Mouse (Mus musculus) kidney, adult 2 months (tissue): ENCODE data around the gene Ppme1. TPM values are rescaled to one million over a fixed set of nuclear protein-coding genes. Genes with fewer than 3 reads are reported as not detected.
A peak's percentile ranks its signal among the peaks of the same experiment; 100 is the strongest.

ENCODE experiments used
- DNase-seq: peaks from one replicate; pipeline ENCODE4 v3.0.0; 2021
- H3K27ac ChIP-seq: fragments of 200-500 bp; 2 replicates; pipeline ENCODE4 v1.5.1; 2012; ENCODE audit warnings: low read depth, low read length, control low read depth, inconsistent platforms; ENCODE audit not compliant: insufficient read depth
- H3K27me3 ChIP-seq: fragments of 200-500 bp; replicated peaks from 2 replicates; pipeline ENCODE4 v1.6.1; 2012; ENCODE audit warnings: mild to moderate bottlenecking, moderate library complexity, low read length, inconsistent platforms; ENCODE audit not compliant: control insufficient read depth, insufficient read depth
- H3K36me3 ChIP-seq: fragments of 200-500 bp; 2 replicates; pipeline ENCODE4 v1.6.1; 2012; ENCODE audit warnings: mild to moderate bottlenecking, moderate library complexity, low read length, inconsistent platforms; ENCODE audit not compliant: control insufficient read depth, insufficient read depth
- H3K4me1 ChIP-seq: fragments of 200-500 bp; 2 replicates; pipeline ENCODE4 v1.6.1; 2011; ENCODE audit warnings: low read length; ENCODE audit not compliant: control insufficient read depth, insufficient read depth
- H3K4me3 ChIP-seq: fragments of 200-500 bp; 2 replicates; pipeline ENCODE4 v1.5.1; 2011; ENCODE audit warnings: mild to moderate bottlenecking, low read depth, low read length, control low read depth; ENCODE audit not compliant: insufficient read depth
- CTCF ChIP-seq: fragments of 200-500 bp; conservative IDR thresholded peaks from 2 replicates; pipeline ENCODE4 v1.5.1; 2011; ENCODE audit warnings: low read depth, mild to moderate bottlenecking, control low read depth, low read length, moderate library complexity, mixed read lengths; ENCODE audit not compliant: insufficient read depth, insufficient read length
- POLR2A ChIP-seq: fragments of 200-500 bp; IDR thresholded peaks from one replicate; pipeline ENCODE4 v1.6.1; 2011; ENCODE audit warnings: low read depth, low read length, control low read depth
- WGBS: fragments of 180-500 bp; shearing (Covaris S2); methylation state at CpG from one replicate; pipeline ENCODE4 v1.1.7; 2018; 5-methylcytosine and 5-hydroxymethylcytosine counted together
- polyA plus RNA-seq: library from polyadenylated mRNA; depleted of rRNA; stranded (reverse); fragments of >200 nt; gene quantifications from 2 replicates; pipeline ENCODE4 v1.2.3, GENCODE M21; 2012

Ppme1 gene
- polyA plus RNA-seq, 1 experiment, result 94.0 TPM

DNA sequence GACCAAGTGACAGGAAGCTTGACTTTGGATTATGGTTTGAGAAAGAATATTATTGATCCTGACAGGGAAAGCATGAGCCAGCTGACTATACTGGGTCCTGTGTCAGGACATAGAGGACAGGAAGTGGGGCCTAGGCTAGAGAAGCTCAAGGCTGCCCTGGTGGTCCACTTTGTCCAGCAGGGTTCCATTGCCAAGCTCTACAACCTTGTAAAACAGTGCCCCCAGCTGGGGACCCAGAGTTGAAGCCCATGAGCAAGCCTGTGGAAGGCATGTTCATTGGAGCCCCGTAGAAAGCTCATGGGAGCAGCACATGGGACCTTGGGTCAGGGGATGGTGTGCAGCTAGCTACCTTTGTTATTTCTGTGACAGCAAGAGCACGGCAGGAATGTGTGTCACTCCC lies 20.2 kb upstream of the Ppme1 start:
- WGBS, result 68% methylated on average over 2 of the region's 2 CpGs
- no peak for DNase-seq
- Histone ChIP-seq H3K4me1 (no peaks in the 10 kb centered on the region), H3K27me3 (no peaks in the 10 kb centered on the region), H3K36me3 (no peaks in the 10 kb centered on the region; the same call in none of the 2 replicates), H3K4me3 (no peak overlapping the region), H3K27ac (no peak overlapping the region)
- TF ChIP-seq CTCF (no peak), POLR2A (no peak)

DNA sequence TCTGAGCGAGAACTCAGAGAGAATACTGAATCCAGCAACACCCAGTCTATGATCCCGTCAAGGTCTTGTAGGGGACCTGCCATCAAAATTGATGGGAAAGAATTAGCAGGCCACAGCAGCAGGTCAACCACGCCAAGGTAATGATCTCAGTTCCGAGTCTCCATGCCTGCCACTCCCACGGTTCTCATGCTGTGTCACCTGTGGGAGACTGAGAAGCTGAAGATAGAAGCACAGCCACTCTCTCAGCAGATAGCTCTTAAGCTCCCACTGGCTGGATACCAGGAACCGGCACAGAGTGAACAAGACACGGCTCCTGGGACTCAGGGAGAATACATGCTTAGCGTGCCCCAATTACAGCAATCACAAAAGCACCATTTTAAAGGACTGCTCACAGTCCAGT lies 18.1 kb upstream of the Ppme1 start:
- no peak for DNase-seq
- Histone ChIP-seq H3K36me3 (no peaks in the 10 kb centered on the region; the same call in none of the 2 replicates), H3K4me1 (no peaks in the 10 kb centered on the region), H3K4me3 (no peak overlapping the region), H3K27ac (no peak overlapping the region), H3K27me3 (no peaks in the 10 kb centered on the region)
- TF ChIP-seq CTCF (no peak), POLR2A (no peak)
- WGBS, result 71% methylated on average over 8 of the region's 8 CpGs

DNA sequence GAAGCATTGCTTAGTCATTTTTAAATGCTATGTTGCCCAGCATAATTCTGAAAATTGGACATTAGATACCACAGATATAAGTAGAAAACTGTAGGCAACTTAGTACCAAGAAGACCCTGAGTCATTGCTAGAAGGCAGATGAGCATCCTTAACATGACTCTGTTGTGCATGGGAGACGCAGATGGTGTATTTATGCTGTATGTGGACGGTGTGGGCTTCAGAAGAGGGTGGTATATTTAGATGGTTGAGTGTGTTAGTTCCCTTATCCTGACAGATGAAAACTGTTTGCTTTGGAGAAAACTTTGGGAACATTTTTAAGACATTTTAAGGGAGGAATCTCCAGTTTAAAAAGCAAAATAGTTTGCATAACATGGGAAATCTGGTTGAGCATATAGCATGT lies 16.1 kb upstream of the Ppme1 start:
- TF ChIP-seq CTCF (no peak), POLR2A (no peak)
- H3K27ac ChIP-seq, result no peak overlapping the region

DNA sequence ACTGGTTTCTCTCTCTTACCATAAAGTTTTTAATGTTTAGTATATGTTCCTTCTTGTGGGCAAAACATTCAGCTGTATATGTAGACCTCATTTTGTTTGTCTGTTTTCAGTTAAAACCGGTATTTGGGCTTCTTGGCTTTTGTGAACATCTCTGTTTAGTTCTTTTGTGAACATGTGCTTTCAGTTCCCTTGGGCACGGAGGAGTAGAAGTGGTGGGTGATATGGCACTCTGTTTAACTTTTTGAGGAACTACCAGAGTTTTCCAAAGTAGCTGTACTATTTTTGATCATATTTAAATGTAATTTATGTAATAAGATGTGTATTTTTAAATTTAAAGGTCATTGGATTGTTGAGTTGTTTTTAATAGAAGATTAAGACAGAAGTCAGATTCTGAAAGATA lies 11.1 kb upstream of the Ppme1 start:
- no peak for DNase-seq
- TF ChIP-seq POLR2A (no peak), CTCF (no peak)
- H3K4me3 ChIP-seq, result no peak overlapping the region
- H3K27ac ChIP-seq, result no peak overlapping the region
- H3K36me3 ChIP-seq, result no peaks in the 10 kb centered on the region
- no peaks in the 10 kb centered on the region for H3K4me1 ChIP-seq
- H3K27me3 ChIP-seq, result no peaks in the 10 kb centered on the region
- 92% methylated on average over 2 of the region's 2 CpGs for WGBS

More for the DNA sequence above, 16.1 kb upstream of the Ppme1 start:
- no peaks in the 10 kb centered on the region for H3K4me1 ChIP-seq
- no peak overlapping the region for H3K4me3 ChIP-seq
- 98% methylated on average over 2 of the region's 2 CpGs for whole genome bisulfite sequencing
- H3K36me3 ChIP-seq, result no peaks in the 10 kb centered on the region; the same call in none of the 2 replicates
- H3K27me3 ChIP-seq, result no peaks in the 10 kb centered on the region
- DNase-seq, result no peak

DNA sequence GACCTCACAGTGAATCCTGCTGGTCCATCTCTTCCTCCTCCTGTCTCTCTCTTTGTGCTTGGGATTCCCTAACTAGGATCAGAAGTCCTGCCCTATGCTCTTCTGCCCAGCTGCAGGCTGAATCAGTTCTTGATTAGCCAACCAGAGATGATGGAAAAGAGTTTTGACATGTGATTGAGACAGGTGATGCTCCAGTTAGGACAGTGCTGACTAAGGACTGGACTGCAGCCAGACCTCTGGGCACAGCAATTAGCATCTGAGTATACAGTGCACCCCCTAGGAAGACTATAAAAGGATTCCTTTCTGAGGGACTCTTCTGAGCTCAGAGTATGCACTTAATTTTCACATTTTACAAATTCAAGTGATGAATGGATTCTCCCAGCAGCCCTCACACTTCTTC lies 9.1 kb upstream of the Ppme1 start:
- no peaks in the 10 kb centered on the region for H3K4me1 ChIP-seq
- TF ChIP-seq POLR2A (no peak), CTCF (no peak)
- peak; percentile 25 for DNase-seq
- H3K4me3 ChIP-seq, result no peak overlapping the region
- no peaks in the 10 kb centered on the region for H3K27me3 ChIP-seq
- no peak overlapping the region for H3K27ac ChIP-seq
- peaks cover 2% of the 10 kb centered on the region; the same call in 1 of the 2 replicates for H3K36me3 ChIP-seq

DNA sequence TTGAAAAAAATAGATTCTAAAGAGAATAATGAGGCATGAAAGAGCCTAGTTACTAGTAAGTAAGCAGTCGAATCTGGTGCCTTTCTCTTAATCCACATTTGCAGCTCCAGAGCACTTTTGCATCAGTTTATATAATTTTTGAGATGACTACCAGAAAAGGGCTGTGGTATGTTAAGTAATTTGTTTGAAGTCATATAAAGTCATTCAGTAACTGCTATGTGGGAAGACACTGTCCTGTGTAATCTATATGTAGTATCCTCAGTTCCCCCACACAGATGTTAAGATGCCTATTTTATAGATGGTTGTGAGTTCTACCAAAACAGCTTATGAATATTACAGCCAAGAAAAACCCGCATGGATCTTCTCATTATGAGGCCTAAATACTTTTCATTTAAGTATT lies 6.2 kb upstream of the Ppme1 start:
- 77% methylated on average over 2 of the region's 2 CpGs for WGBS
- H3K36me3 ChIP-seq, result peaks cover 3% of the 10 kb centered on the region; the same call in 1 of the 2 replicates
- H3K4me1 ChIP-seq, result no peaks in the 10 kb centered on the region
- no peak overlapping the region for H3K27ac ChIP-seq
- H3K4me3 ChIP-seq, result no peak overlapping the region
- no peak for DNase-seq
- no peaks in the 10 kb centered on the region for H3K27me3 ChIP-seq
- TF ChIP-seq CTCF, result no peak
- TF ChIP-seq POLR2A, result no peak

DNA sequence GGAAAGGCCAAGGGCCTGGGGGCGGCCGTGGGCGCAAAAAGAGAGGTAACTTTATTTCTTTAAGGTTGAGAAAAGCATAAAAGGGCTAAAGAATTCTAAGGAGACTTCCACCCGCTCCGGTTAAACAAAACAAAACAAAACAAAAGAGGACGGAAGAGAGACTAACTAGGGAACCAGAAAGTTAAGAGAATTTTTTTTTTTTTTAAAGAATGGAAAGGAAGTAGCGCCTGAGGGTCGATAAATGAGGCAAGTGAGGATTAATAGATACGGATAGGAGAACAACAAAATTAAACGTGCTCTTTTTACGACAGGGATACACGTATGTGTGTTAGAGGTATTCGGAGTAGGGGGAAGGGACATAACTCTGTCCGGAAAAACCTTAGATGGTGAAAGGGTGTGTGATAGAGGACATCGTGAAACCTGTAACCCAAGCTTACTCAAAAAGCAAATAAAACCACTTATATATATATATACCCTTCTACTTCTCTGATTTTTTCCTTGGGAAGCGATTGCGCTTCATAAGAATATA lies 409 bp upstream of the Ppme1 start:
- Histone ChIP-seq H3K27me3 (no peaks in the 10 kb centered on the region), H3K27ac (no peak overlapping the region), H3K4me3 (peak overlapping the region; percentile 51), H3K36me3 (peaks cover 3% of the 10 kb centered on the region; the same call in 1 of the 2 replicates), H3K4me1 (no peaks in the 10 kb centered on the region)
- 6% methylated on average over 17 of the region's 17 CpGs for WGBS
- TF ChIP-seq POLR2A (no peak), CTCF (no peak)
- no peak for DNase-seq

DNA sequence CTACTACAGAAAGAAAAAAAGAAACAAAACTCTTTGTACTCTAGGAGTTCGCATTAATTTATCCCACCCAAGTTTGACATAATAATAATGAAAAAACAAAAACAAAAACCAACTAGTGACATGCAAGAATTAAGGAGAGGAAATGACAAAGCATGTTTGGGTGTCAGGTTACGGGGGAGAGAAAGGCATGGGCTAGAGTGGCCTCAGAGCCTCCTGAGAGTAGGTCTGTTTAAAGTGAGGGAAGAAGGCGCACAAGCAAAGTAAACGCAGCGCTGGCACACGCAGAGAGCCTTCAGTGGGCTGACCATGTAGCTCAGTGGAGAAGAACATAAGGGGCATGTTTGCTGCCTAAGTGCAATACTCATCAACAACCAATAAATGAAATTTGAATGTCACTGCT lies 7.2 kb downstream of the Ppme1 start:
- WGBS, result 58% methylated on average over 6 of the region's 6 CpGs
- TF ChIP-seq CTCF (no peak), POLR2A (no peak)
- no peak overlapping the region for H3K4me3 ChIP-seq
- H3K4me1 ChIP-seq, result no peaks in the 10 kb centered on the region
- no peaks in the 10 kb centered on the region for H3K36me3 ChIP-seq
- H3K27me3 ChIP-seq, result no peaks in the 10 kb centered on the region
- no peak overlapping the region for H3K27ac ChIP-seq
- DNase-seq, result no peak
